Mouse (Mus musculus) embryonic facial prominence, embryonic 15.5 days (tissue): Measurements from ENCODE around the gene Maml3. TPM values are rescaled to one million over a fixed set of nuclear protein-coding genes. Genes with fewer than 3 reads are reported as not detected.

Experiments
- ATAC-seq: fragments of 200-750 bp; cut with Nextera tagmentation; 2 replicates; pipeline ENCODE4 v1.8.0; 2017; ENCODE audit warnings: low read depth, moderate TSS enrichment; ENCODE audit not compliant: insufficient number of reproducible peaks, low FRiP score, low TSS enrichment
- H3K27ac ChIP-seq: fragments of 300-500 bp; sonication (generic); replicated peaks from 2 replicates; pipeline ENCODE4 v1.5.1; 2015; ENCODE audit warnings: mild to moderate bottlenecking, inconsistent platforms
- H3K27me3 ChIP-seq: fragments of 300-500 bp; sonication (generic); 2 replicates; pipeline ENCODE4 v1.6.1; 2015; ENCODE audit warnings: inconsistent platforms
- H3K36me3 ChIP-seq: fragments of 300-500 bp; sonication (generic); 2 replicates; pipeline ENCODE4 v1.6.1; 2015; ENCODE audit warnings: mild to moderate bottlenecking, inconsistent platforms
- H3K4me1 ChIP-seq: fragments of 300-500 bp; sonication (generic); 2 replicates; pipeline ENCODE4 v1.6.1; 2015; ENCODE audit warnings: inconsistent platforms
- H3K4me2 ChIP-seq: fragments of 300-500 bp; sonication (generic); replicated peaks from 2 replicates; pipeline ENCODE4 v1.6.1; 2015; ENCODE audit warnings: mild to moderate bottlenecking, inconsistent platforms
- H3K4me3 ChIP-seq: fragments of 300-500 bp; sonication (generic); replicated peaks from 2 replicates; pipeline ENCODE4 v1.5.1; 2015; ENCODE audit warnings: mild to moderate bottlenecking, inconsistent platforms
- H3K9ac ChIP-seq: fragments of 300-500 bp; sonication (generic); 2 replicates; pipeline ENCODE4 v1.6.1; 2015; ENCODE audit warnings: inconsistent platforms
- H3K9me3 ChIP-seq: fragments of 300-500 bp; sonication (generic); replicated peaks from 2 replicates; pipeline ENCODE4 v1.6.1; 2016; ENCODE audit warnings: inconsistent platforms
- WGBS: fragments of 180-500 bp; shearing (Covaris S2); methylation state at CpG from one replicate; pipeline ENCODE4 v1.1.7; 2015; 5-methylcytosine and 5-hydroxymethylcytosine counted together
- polyA plus RNA-seq: library from polyadenylated mRNA; unstranded; fragments of >200 nt; fragmentation: Nextera tagmentation; extraction: Ambion mirVana; gene quantifications from 2 replicates; pipeline ENCODE4 v1.2.1, GENCODE M21; 2015

Gene Maml3
- polyA plus RNA-seq, 1 experiment from 2014 or later = 6.5 TPM

- Histone ChIP-seq H3K4me3 (no peak overlapping the region), H3K27me3 (no peaks in the 10 kb centered on the region), H3K4me1 (peaks cover 53% of the 10 kb centered on the region), H3K9ac (no peak overlapping the region), H3K4me2 (no peak overlapping the region), H3K36me3 (no peaks in the 10 kb centered on the region), H3K9me3 (no peaks in the 10 kb centered on the region), H3K27ac (peak overlapping the region; percentile 63; the same call in 1 of the 2 replicates)
- no peak for ATAC-seq
- 55% methylated on average over 5 of the region's 5 CpGs for WGBS
Observed at GRCm38 (mm10) chr3:51885487-51885886, 219.4 kb downstream of the Maml3 start.

DNA sequence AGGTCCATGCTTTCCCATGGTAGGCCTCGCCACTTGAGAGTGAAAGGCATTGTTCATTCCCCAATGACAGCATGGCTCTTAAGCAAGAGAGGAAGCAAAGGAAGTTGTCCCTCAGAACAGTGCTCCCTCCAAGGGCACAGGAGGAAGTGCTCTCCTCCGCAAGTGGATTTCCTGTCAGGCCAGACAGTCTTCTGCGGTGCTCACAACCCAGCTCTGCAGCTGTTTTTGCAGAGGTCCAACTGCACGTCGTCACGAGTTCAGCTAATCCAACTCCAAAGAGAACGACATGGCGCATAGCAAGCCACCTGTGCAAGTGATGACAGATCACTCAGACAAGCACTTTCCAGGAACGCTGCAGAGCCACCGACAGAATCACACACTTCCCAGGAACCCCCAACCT, 222.9 kb downstream of the Maml3 start:
- Histone ChIP-seq H3K9me3 (no peaks in the 10 kb centered on the region), H3K27me3 (no peaks in the 10 kb centered on the region), H3K27ac (0 out of 2 replicates have a peak overlapping the region, but pooled peaks have one; percentile 7), H3K36me3 (no peaks in the 10 kb centered on the region), H3K4me2 (no peak overlapping the region), H3K9ac (no peak overlapping the region), H3K4me1 (peaks cover 37% of the 10 kb centered on the region), H3K4me3 (no peak overlapping the region)
- no peak; the same call in 1 of the 2 replicates for ATAC-seq
- WGBS = 51% methylated on average over 10 of the region's 10 CpGs

- 90% methylated on average over 1 of the region's 2 CpGs for WGBS
- H3K4me1 ChIP-seq = peaks cover 37% of the 10 kb centered on the region
Observed at GRCm38 (mm10) chr3:51881393-51881792, 223.5 kb downstream of the Maml3 start.

DNA sequence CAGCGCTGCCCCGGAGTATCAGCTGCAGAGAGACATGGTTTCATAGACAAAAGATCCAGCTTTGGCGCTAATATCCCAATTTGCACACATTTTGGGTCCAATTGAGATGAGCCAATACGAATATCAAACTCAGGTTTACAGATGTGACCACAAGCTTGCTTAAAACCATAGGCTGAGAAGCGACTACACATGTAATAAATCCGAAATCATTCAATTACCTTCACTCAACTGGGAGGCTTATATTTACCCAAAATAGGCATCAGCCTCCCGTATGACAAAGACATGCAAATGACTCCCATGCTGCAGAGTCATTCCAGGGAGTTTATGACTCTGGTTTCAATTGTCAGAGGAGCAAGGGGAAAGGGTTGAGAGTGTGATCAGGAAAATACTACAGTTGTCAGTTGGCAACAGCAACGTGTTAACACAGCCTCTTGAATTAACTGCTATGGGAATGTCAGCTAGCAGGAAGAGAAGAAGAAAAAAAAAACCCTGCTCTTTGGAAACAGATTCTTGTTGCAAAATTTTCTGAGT, 224.3 kb downstream of the Maml3 start:
- no peak overlapping the region for H3K27ac ChIP-seq
- H3K9me3 ChIP-seq = no peaks in the 10 kb centered on the region
- peaks cover 32% of the 10 kb centered on the region for H3K4me1 ChIP-seq
- no peaks in the 10 kb centered on the region for H3K27me3 ChIP-seq
- ATAC-seq = no peak
- H3K9ac ChIP-seq = no peak overlapping the region
- H3K4me2 ChIP-seq = no peak overlapping the region
- WGBS = 42% methylated on average over 8 of the region's 8 CpGs
- H3K36me3 ChIP-seq = no peaks in the 10 kb centered on the region
- H3K4me3 ChIP-seq = no peak overlapping the region

More at GRCm38 (mm10) chr3:51881393-51881792, 223.5 kb downstream of the Maml3 start:
- Histone ChIP-seq H3K9me3 (no peaks in the 10 kb centered on the region), H3K27ac (no peak overlapping the region), H3K9ac (no peak overlapping the region), H3K4me3 (no peak overlapping the region), H3K27me3 (no peaks in the 10 kb centered on the region), H3K4me2 (no peak overlapping the region), H3K36me3 (no peaks in the 10 kb centered on the region)
- no peak for ATAC-seq

- WGBS = 73% methylated on average over 11 of the region's 11 CpGs
- no peak overlapping the region for H3K4me2 ChIP-seq
- no peaks in the 10 kb centered on the region for H3K36me3 ChIP-seq
- no peak overlapping the region for H3K4me3 ChIP-seq
- H3K27ac ChIP-seq = no peak overlapping the region
- no peak for ATAC-seq
- no peak overlapping the region for H3K9ac ChIP-seq
- H3K27me3 ChIP-seq = no peaks in the 10 kb centered on the region
- no peaks in the 10 kb centered on the region for H3K9me3 ChIP-seq
- H3K4me1 ChIP-seq = peaks cover 29% of the 10 kb centered on the region
Observed at GRCm38 (mm10) chr3:51879211-51879610, 225.7 kb downstream of the Maml3 start.

DNA sequence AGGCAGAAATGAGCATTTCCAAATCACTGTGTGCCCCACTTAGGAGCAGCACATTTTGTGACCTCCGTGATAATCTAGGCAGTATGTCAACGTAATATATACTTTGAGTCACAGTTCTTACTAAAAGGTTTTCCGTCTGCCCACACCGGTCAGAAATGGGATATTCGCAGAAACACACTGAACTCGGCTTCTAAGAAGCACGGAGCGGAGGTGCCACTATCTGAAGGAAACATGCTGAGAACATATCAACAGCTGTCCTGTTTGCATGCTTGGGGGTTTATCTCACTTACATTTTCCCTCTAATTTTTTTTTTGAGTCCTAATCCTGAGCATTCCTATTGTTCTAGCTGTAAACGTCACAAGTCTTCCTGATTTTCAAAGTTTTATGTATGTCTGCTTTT, 226.3 kb downstream of the Maml3 start:
- 73% methylated on average over 9 of the region's 9 CpGs for WGBS
- Histone ChIP-seq H3K9ac (no peak overlapping the region), H3K4me1 (peaks cover 24% of the 10 kb centered on the region), H3K36me3 (no peaks in the 10 kb centered on the region), H3K4me3 (no peak overlapping the region), H3K27me3 (no peaks in the 10 kb centered on the region), H3K9me3 (no peaks in the 10 kb centered on the region), H3K27ac (no peak overlapping the region), H3K4me2 (no peak overlapping the region)
- no peak for ATAC-seq

DNA sequence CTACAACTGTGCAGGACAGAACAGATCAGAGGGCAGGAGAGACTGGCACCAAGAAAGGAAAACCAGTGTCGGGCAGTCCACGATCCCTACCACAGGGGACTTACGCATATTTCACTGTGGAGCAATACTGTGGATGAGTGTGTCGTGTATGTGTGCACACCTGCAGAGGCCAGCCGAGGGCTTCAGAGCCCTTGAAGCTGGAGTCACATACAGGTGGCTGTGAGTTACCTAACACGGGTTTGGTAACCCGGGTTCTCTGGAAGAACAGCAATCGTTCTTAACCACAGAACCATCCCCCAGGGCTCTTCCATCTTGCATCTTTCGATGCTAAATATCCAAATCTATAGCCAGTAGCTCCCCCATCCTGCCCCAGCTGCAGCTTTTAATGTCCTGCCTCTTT, 228.1 kb downstream of the Maml3 start:
- peaks cover 17% of the 10 kb centered on the region for H3K4me1 ChIP-seq
- no peak overlapping the region for H3K9ac ChIP-seq
- H3K36me3 ChIP-seq = no peaks in the 10 kb centered on the region
- ATAC-seq = no peak
- no peak overlapping the region for H3K4me3 ChIP-seq
- no peaks in the 10 kb centered on the region for H3K9me3 ChIP-seq
- no peaks in the 10 kb centered on the region for H3K27me3 ChIP-seq
- H3K4me2 ChIP-seq = no peak overlapping the region
- H3K27ac ChIP-seq = no peak overlapping the region
- WGBS = 84% methylated on average over 9 of the region's 9 CpGs

DNA sequence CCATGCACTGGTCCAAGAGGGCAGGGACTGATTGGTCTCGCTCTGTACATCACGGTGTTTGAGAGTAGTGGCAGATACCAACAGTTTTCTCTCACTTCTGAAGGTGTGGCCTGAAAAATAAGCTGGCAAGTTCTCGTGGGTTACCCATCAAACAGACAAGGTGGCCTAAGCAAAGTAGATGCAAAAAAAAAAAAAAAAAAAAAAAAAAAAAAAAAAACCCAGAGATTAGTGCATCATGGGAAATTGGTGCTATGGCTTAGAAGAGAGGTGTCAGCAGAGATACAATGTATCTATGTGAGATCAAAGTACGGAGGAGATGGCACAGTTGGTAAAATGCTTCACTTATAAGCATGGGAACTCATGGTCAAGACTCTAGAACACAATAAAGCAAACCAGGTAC, 229.2 kb downstream of the Maml3 start:
- Histone ChIP-seq H3K27ac (no peak overlapping the region), H3K27me3 (no peaks in the 10 kb centered on the region), H3K4me1 (peaks cover 13% of the 10 kb centered on the region), H3K4me2 (no peak overlapping the region), H3K9ac (no peak overlapping the region), H3K9me3 (no peaks in the 10 kb centered on the region), H3K4me3 (no peak overlapping the region), H3K36me3 (no peaks in the 10 kb centered on the region)
- ATAC-seq = no peak
- WGBS = 94% methylated on average over 4 of the region's 4 CpGs

DNA sequence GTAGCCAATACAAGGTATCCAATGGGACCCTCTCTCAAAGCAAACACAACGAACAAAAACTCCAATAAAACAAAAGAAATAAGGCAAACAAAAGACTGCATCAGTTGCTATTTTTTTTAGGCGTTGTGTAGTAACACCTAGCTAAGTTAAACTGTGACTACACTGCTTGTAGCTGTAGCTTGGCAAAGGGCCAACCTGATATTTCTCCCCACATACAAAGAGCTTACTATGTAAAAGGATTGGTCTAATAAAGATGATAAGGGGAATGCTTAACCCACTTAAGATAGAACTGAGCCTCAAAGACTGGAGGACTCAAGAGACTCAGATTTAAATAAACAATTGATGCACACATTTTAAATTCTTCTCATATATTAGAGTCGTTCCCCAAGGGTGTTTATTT, 230.6 kb downstream of the Maml3 start:
- WGBS = 74% methylated on average over 3 of the region's 3 CpGs
- no peak for ATAC-seq

GRCm38 (mm10) chr3:51872771-51873170, 232.1 kb downstream of the Maml3 start:
- no peak for ATAC-seq
- Histone ChIP-seq H3K36me3 (no peaks in the 10 kb centered on the region), H3K4me1 (peaks cover 17% of the 10 kb centered on the region), H3K4me2 (no peak overlapping the region), H3K9me3 (no peaks in the 10 kb centered on the region), H3K9ac (no peak overlapping the region), H3K4me3 (no peak overlapping the region), H3K27me3 (no peaks in the 10 kb centered on the region), H3K27ac (no peak overlapping the region)
- WGBS = 80% methylated on average over 4 of the region's 4 CpGs

More for the DNA sequence above, 230.6 kb downstream of the Maml3 start:
- Histone ChIP-seq H3K36me3 (no peaks in the 10 kb centered on the region), H3K9me3 (no peaks in the 10 kb centered on the region), H3K27ac (no peak overlapping the region), H3K4me1 (peaks cover 14% of the 10 kb centered on the region), H3K9ac (no peak overlapping the region), H3K4me3 (no peak overlapping the region), H3K27me3 (no peaks in the 10 kb centered on the region), H3K4me2 (no peak overlapping the region)

DNA sequence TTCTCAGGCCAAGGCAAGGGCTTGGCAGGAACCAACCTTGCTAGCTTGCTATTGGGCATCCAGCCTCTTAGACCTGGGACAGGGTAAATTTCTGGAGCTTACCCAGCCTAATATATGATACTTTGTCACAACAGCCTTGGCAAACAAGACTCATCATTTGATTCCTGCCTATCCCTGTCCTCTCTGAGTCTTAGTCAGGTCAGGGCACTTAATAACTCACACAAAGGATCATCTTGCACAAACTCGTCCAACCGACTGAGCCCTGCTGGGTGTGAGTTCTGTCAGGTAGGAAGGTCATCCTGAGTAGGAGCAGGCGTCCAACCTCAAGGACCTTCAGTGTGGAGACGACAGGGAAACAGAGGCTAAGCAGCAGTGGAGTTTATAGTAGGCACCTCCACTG, 233.5 kb downstream of the Maml3 start:
- WGBS = 64% methylated on average over 4 of the region's 4 CpGs
- no peak for ATAC-seq
- H3K4me1 ChIP-seq = peaks cover 17% of the 10 kb centered on the region
- no peaks in the 10 kb centered on the region for H3K27me3 ChIP-seq
- no peak overlapping the region for H3K4me2 ChIP-seq
- H3K9ac ChIP-seq = no peak overlapping the region
- no peaks in the 10 kb centered on the region for H3K36me3 ChIP-seq
- no peaks in the 10 kb centered on the region for H3K9me3 ChIP-seq
- no peak overlapping the region for H3K27ac ChIP-seq
- H3K4me3 ChIP-seq = no peak overlapping the region

GRCm38 (mm10) chr3:51869980-51870379, 234.9 kb downstream of the Maml3 start:
- no peak for ATAC-seq
- Histone ChIP-seq H3K27me3 (no peaks in the 10 kb centered on the region), H3K36me3 (no peaks in the 10 kb centered on the region), H3K9me3 (no peaks in the 10 kb centered on the region), H3K4me3 (no peak overlapping the region), H3K27ac (no peak overlapping the region), H3K9ac (no peak overlapping the region), H3K4me2 (no peak overlapping the region), H3K4me1 (peaks cover 17% of the 10 kb centered on the region)
- 46% methylated on average over 6 of the region's 6 CpGs for WGBS
